Mouse (Mus musculus): ENCODE measurements around the gene Gpr152. TPM values are rescaled to one million over a fixed set of nuclear protein-coding genes. Genes with fewer than 3 reads are reported as not detected.

Gene Gpr152
- total and polyA plus RNA-seq, 3 experiments = 0.03 TPM; not detected in 2

- DNase-seq (ENCODE audit: low read depth, low spot score) = no peak
- no peak for TF ChIP-seq ZKSCAN1 (IDR thresholded peaks at IDR 0.05; ENCODE audit: low read depth, low read length)
- no peak for TF ChIP-seq NELFE (IDR thresholded peaks at IDR 0.05; ENCODE audit: low read depth, low read length)
- TF ChIP-seq TAL1 (IDR thresholded peaks at IDR 0.05; ENCODE audit: low read length) = no peak
- TF ChIP-seq USF1 (IDR thresholded peaks at IDR 0.05; ENCODE audit: low read depth, low read length) = no peak
- no peak for TF ChIP-seq EP300 (IDR thresholded peaks at IDR 0.05; ENCODE audit: low read depth in 1 of 2, low read length in 2 of 2)
- TF ChIP-seq UBTF (IDR thresholded peaks at IDR 0.05; ENCODE audit: borderline replicate concordance, insufficient read depth, low read depth, low read length) = no peak
- no peak for TF ChIP-seq MAFK (IDR thresholded peaks at IDR 0.05; ENCODE audit: borderline replicate concordance, low read depth, low read length)
- TF ChIP-seq MYC (IDR thresholded peaks at IDR 0.05; ENCODE audit: low read depth, low read length) = no peak
- Histone ChIP-seq H3K36me3 (ENCODE audit: control insufficient read depth in 1 of 2, insufficient read depth in 2 of 2, low read length in 2 of 2) (peaks cover 0 to 4% of the 10 kb centered on the region in 2 experiments; a peak in 2 of 4 replicates), H3K9ac (ENCODE audit: control insufficient read depth, low read depth, low read length, poor library complexity, severe bottlenecking) (no peak overlapping the region), H3K9me3 (replicated peaks; ENCODE audit: insufficient read depth, low read length) (no peaks in the 10 kb centered on the region), H3K27me3 (ENCODE audit: control insufficient read depth in 1 of 2, insufficient read depth in 2 of 2, low read length in 2 of 2) (no peaks in the 10 kb centered on the region), H3K4me3 (ENCODE audit: control insufficient read depth in 1 of 2, insufficient read depth in 1 of 2, low read depth in 2 of 2, low read length in 2 of 2) (no peak overlapping the region), H3K27ac (ENCODE audit: control insufficient read depth, low read depth, low read length) (no peak overlapping the region), H3K79me2 (ENCODE audit: control insufficient read depth, insufficient read depth, low read length, poor library complexity) (no peaks in the 10 kb centered on the region; the same call in 1 of the 2 replicates), H3K4me1 (ENCODE audit: control insufficient read depth in 1 of 2, insufficient read depth in 2 of 2, low read length in 2 of 2) (peaks cover 0 to 8% of the 10 kb centered on the region in 2 experiments; a peak in 2 of 4 replicates)
Measured at GRCm38 (mm10) chr19:4170723-4171392, 31.3 kb downstream of the Gpr152 start.

GRCm38 (mm10) chr19:4171393-4172290, 32.1 kb downstream of the Gpr152 start:
- Histone ChIP-seq H3K36me3 (ENCODE audit: control insufficient read depth in 1 of 2, insufficient read depth in 2 of 2, low read length in 2 of 2) (peaks cover 0 to 4% of the 10 kb centered on the region in 2 experiments; a peak in 2 of 4 replicates), H3K9ac (ENCODE audit: control insufficient read depth, low read depth, low read length, poor library complexity, severe bottlenecking) (no peak overlapping the region), H3K27me3 (ENCODE audit: control insufficient read depth in 1 of 2, insufficient read depth in 2 of 2, low read length in 2 of 2) (no peaks in the 10 kb centered on the region), H3K79me2 (ENCODE audit: control insufficient read depth, insufficient read depth, low read length, poor library complexity) (no peaks in the 10 kb centered on the region; the same call in 1 of the 2 replicates), H3K9me3 (replicated peaks; ENCODE audit: insufficient read depth, low read length) (no peaks in the 10 kb centered on the region), H3K27ac (ENCODE audit: control insufficient read depth, low read depth, low read length) (no peak overlapping the region), H3K4me3 (ENCODE audit: control insufficient read depth in 1 of 2, insufficient read depth in 1 of 2, low read depth in 2 of 2, low read length in 2 of 2) (no peak overlapping the region), H3K4me1 (ENCODE audit: control insufficient read depth in 1 of 2, insufficient read depth in 2 of 2, low read length in 2 of 2) (peaks cover 0 to 8% of the 10 kb centered on the region in 2 experiments; a peak in 2 of 4 replicates)
- peak; percentile 20 for DNase-seq (ENCODE audit: low read depth, low spot score)
- TF ChIP-seq NELFE (IDR thresholded peaks at IDR 0.05; ENCODE audit: low read depth, low read length) (no peak), USF1 (IDR thresholded peaks at IDR 0.05; ENCODE audit: low read depth, low read length) (no peak), MAX (IDR thresholded peaks at IDR 0.05; ENCODE audit: low read length) (no peak), BHLHE40 (IDR thresholded peaks at IDR 0.05; ENCODE audit: borderline replicate concordance, low read depth, low read length) (no peak), ZMIZ1 (IDR thresholded peaks at IDR 0.05; ENCODE audit: low read depth, low read length) (no peak), MYB (IDR thresholded peaks at IDR 0.05; ENCODE audit: low read depth, low read length) (no peak), MAZ (IDR thresholded peaks at IDR 0.05; ENCODE audit: low read depth, low read length) (no peak), ETS1 (IDR thresholded peaks at IDR 0.05; ENCODE audit: low read depth, low read length) (no peak), MXI1 (IDR thresholded peaks at IDR 0.05; ENCODE audit: low read depth, low read length) (no peak), HCFC1 (IDR thresholded peaks at IDR 0.05; ENCODE audit: low read depth, low read length) (no peak)

Data from MEL (cell line).